Mouse (Mus musculus) testis, adult 2 months (tissue): Measurements from ENCODE around the gene Ctbp2.

Experiments used
- CTCF ChIP-seq: fragments of 200-500 bp; IDR thresholded peaks from 2 replicates; pipeline ENCODE4 v1.5.1; 2012; ENCODE audit warnings: low read depth, mild to moderate bottlenecking, inconsistent platforms, low read length, moderate library complexity; ENCODE audit not compliant: control insufficient read depth, insufficient read depth, insufficient replicate concordance
- POLR2A ChIP-seq: fragments of 200-500 bp; IDR thresholded peaks from 2 replicates; pipeline ENCODE4 v1.6.1; 2012; ENCODE audit warnings: low read depth, mild to moderate bottlenecking, inconsistent platforms, low read length, moderate library complexity; ENCODE audit not compliant: control insufficient read depth

DNA sequence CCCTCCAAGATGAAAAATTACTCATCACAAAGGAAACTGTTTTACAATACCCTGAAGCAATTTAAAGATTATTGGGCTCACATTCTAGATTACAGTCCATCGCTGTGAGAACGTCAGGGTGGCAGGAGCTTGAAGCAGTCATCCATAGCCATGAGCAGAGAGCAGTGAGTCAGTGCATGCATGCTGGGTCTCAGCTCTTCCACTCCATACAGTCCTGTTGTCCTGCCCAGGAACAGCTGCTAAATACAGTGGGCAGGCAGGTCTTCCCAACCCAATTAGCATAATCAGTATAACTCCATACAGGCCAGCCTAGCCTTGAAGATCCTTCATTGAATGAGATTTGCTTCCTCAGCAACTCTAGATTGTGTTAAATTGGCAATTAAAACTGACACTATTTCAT, 148.1 kb downstream of the Ctbp2 start:
- no peak for TF ChIP-seq CTCF
- no peak for TF ChIP-seq POLR2A
